Mouse (Mus musculus) right cerebral cortex, adult 18-20 months (tissue): ENCODE results near the gene Ano8.

Experiments used
- DNase-seq: peaks from one replicate; pipeline ENCODE4 v3.0.0; 2022; ENCODE audit warnings: mixed read lengths

Gene Ano8

GRCm38 (mm10) chr8:71498816-71499690, 13.3 kb upstream of the Ano8 start:
- no peak for DNase-seq

GRCm38 (mm10) chr8:71497881-71498501, 12.2 kb upstream of the Ano8 start:
- no peak for DNase-seq

- no peak for DNase-seq
Measured at GRCm38 (mm10) chr8:71497077-71497645, 11.4 kb upstream of the Ano8 start.

- no peak for DNase-seq
Measured at GRCm38 (mm10) chr8:71496481-71496880, 10.7 kb upstream of the Ano8 start.

GRCm38 (mm10) chr8:71495811-71496210, 10.0 kb upstream of the Ano8 start:
- no peak for DNase-seq

- peak; percentile 78 for DNase-seq
Measured at GRCm38 (mm10) chr8:71495039-71495438, 9.3 kb upstream of the Ano8 start.

GRCm38 (mm10) chr8:71488454-71488853, 2.7 kb upstream of the Ano8 start:
- DNase-seq = peak; percentile 90

- DNase-seq = peak; percentile 87
Measured at GRCm38 (mm10) chr8:71487691-71488445, 2.1 kb upstream of the Ano8 start, which contains the start of gene Gtpbp3. Gene Gtpbp3, plus strand, starts transcription at chr8:71488103.

- DNase-seq = no peak
Measured at GRCm38 (mm10) chr8:71486136-71486529, 370 bp upstream of the Ano8 start.

GRCm38 (mm10) chr8:71484736-71485135, 1.0 kb downstream of the Ano8 start:
- no peak for DNase-seq

GRCm38 (mm10) chr8:71483932-71484331, 1.8 kb downstream of the Ano8 start:
- no peak for DNase-seq

GRCm38 (mm10) chr8:71478943-71479342, 6.8 kb downstream of the Ano8 start:
- no peak for DNase-seq

- DNase-seq = no peak
Measured at GRCm38 (mm10) chr8:71477196-71477845, 8.4 kb downstream of the Ano8 start.

- peak; percentile 85 for DNase-seq
Measured at GRCm38 (mm10) chr8:71476099-71476940, 9.4 kb downstream of the Ano8 start.

GRCm38 (mm10) chr8:71475702-71476075, 10.1 kb downstream of the Ano8 start:
- no peak for DNase-seq

GRCm38 (mm10) chr8:71474785-71475701, 10.7 kb downstream of the Ano8 start:
- DNase-seq = no peak

GRCm38 (mm10) chr8:71474344-71474743, 11.4 kb downstream of the Ano8 start:
- DNase-seq = no peak

- DNase-seq = no peak
Measured at GRCm38 (mm10) chr8:71472601-71473386, 13.0 kb downstream of the Ano8 start.

GRCm38 (mm10) chr8:71471861-71472260, 13.9 kb downstream of the Ano8 start:
- DNase-seq = no peak

- DNase-seq = no peak
Measured at GRCm38 (mm10) chr8:71470913-71471255, 14.9 kb downstream of the Ano8 start.
